Mouse (Mus musculus) lung, embryonic 16.5 days (tissue): ENCODE data around the gene Tpp1. TPM values are rescaled to one million over a fixed set of nuclear protein-coding genes. Genes with fewer than 3 reads are reported as not detected.

ENCODE experiments used
- ATAC-seq: fragments of 200-750 bp; cut with Nextera tagmentation; 2 replicates; pipeline ENCODE4 v1.8.0; 2017; ENCODE audit warnings: low read depth, mild to moderate bottlenecking, moderate library complexity
- H3K27ac ChIP-seq: fragments of 300-500 bp; sonication (generic); 2 replicates; pipeline ENCODE4 v1.5.1; 2014; ENCODE audit warnings: mild to moderate bottlenecking, control low read depth, low read length
- H3K27me3 ChIP-seq: fragments of 300-500 bp; sonication (generic); 2 replicates; pipeline ENCODE4 v1.6.1; 2014; ENCODE audit warnings: low read depth, low read length, mixed read lengths; ENCODE audit not compliant: control insufficient read depth, insufficient read depth
- H3K36me3 ChIP-seq: fragments of 300-500 bp; sonication (generic); 2 replicates; pipeline ENCODE4 v1.6.1; 2014; ENCODE audit warnings: low read length; ENCODE audit not compliant: control insufficient read depth, insufficient read depth
- H3K4me1 ChIP-seq: fragments of 300-500 bp; sonication (generic); replicated peaks from 2 replicates; pipeline ENCODE4 v1.6.1; 2014; ENCODE audit warnings: low read length, mixed read lengths; ENCODE audit not compliant: control insufficient read depth, insufficient read depth
- H3K4me2 ChIP-seq: fragments of 300-500 bp; sonication (generic); 2 replicates; pipeline ENCODE4 v1.6.1; 2014; ENCODE audit warnings: low read depth, low read length, control low read depth
- H3K4me3 ChIP-seq: fragments of 300-500 bp; sonication (generic); 2 replicates; pipeline ENCODE4 v1.5.1; 2014; ENCODE audit warnings: mild to moderate bottlenecking, low read length, control low read depth
- H3K9ac ChIP-seq: fragments of 300-500 bp; sonication (generic); 2 replicates; pipeline ENCODE4 v1.6.1; 2014; ENCODE audit warnings: low read length, control low read depth
- H3K9me3 ChIP-seq: fragments of 300-500 bp; sonication (generic); 2 replicates; pipeline ENCODE4 v1.6.1; 2016; ENCODE audit warnings: low read length; ENCODE audit not compliant: control insufficient read depth
- WGBS: fragments of 180-500 bp; shearing (Covaris S2); extraction: QIAGEN DNeasy Blood & Tissue Kit; methylation state at CpG from one replicate; pipeline ENCODE4 v1.1.7; 2014; 5-methylcytosine and 5-hydroxymethylcytosine counted together
- polyA plus RNA-seq: library from polyadenylated mRNA; unstranded; fragments of >200 nt; fragmentation: Nextera tagmentation; extraction: Ambion mirVana; gene quantifications from 2 replicates; pipeline ENCODE4 v1.2.1, GENCODE M21; 2015

Gene Tpp1
- polyA plus RNA-seq, 1 experiment from 2014 or later, result 102 TPM

DNA sequence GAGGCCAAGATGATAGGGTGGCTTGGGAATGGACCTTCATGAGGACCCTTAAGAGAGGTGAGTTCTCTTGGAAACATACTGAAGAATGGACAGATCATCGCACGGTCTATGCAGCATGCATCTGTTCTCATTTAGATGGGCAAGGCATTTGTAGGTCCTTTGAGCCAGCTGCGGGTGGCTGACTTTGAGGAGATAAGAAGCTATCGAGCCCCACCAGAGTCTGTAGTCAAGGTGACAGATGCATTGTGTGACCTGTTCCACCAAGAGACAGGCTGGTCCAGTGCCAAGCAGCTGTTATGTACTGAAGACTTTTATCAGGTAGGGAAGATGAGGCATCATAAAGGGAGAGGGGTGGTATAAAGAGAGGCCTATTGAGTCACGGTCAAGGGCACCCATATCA is 43.3 kb downstream of the Tpp1 start:
- no peaks in the 10 kb centered on the region for H3K36me3 ChIP-seq

DNA sequence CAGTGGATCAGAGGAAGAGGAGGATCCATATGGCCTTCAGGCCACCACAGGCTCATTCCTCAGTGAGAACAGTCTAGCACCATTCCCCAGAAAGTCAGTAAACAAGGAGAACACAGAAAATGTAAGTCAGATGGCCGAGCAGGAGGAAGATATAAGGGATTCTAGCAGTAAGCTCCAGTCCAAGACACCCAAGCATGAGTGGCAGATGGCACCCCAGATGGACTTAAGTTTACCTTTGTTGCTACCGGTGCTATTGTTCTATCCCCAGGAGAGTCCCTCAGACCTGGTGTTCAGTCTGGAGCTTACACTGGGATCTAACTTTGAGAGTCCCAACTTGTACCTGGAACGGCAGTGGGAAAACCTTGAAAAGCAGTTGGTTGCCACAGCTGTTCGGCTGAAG is 48.2 kb downstream of the Tpp1 start:
- H3K27me3 ChIP-seq, result no peaks in the 10 kb centered on the region
- ATAC-seq, result no peak
- H3K4me1 ChIP-seq, result no peaks in the 10 kb centered on the region
- no peak overlapping the region for H3K9ac ChIP-seq
- no peak overlapping the region for H3K4me2 ChIP-seq
- H3K36me3 ChIP-seq, result no peaks in the 10 kb centered on the region
- no peaks in the 10 kb centered on the region for H3K9me3 ChIP-seq
- no peak overlapping the region for H3K27ac ChIP-seq
- H3K4me3 ChIP-seq, result no peak overlapping the region
- 74% methylated on average over 4 of the region's 4 CpGs for whole genome bisulfite sequencing

More for the DNA sequence above, 43.3 kb downstream of the Tpp1 start:
- no peak for ATAC-seq
- Histone ChIP-seq H3K4me3 (no peak overlapping the region), H3K4me1 (no peaks in the 10 kb centered on the region), H3K27me3 (no peaks in the 10 kb centered on the region), H3K4me2 (no peak overlapping the region), H3K27ac (no peak overlapping the region), H3K9ac (no peak overlapping the region), H3K9me3 (no peaks in the 10 kb centered on the region)
- 85% methylated on average over 5 of the region's 5 CpGs for WGBS

DNA sequence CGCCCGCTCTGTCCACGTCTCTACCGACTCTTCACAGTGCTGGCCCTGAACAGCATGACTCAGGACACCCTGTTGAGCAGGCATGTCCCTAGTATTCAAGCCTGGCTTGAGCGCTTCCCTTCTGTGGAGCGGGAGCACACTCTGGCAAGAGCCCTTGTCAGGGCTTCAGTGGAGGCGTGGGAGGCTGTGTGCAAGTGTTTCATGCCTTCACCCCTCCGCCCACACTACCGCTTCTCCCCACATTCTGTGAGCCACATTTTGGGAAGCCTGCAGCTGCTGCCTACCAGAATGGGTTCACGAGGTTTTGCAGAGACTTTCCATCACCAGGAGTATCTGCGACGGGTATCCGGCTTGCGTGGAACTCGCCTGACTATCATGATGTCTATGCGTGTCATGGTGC is 48.9 kb downstream of the Tpp1 start:
- Histone ChIP-seq H3K9me3 (no peaks in the 10 kb centered on the region), H3K4me2 (no peak overlapping the region), H3K36me3 (no peaks in the 10 kb centered on the region), H3K9ac (no peak overlapping the region), H3K27ac (no peak overlapping the region), H3K27me3 (no peaks in the 10 kb centered on the region), H3K4me3 (no peak overlapping the region), H3K4me1 (no peaks in the 10 kb centered on the region)
- WGBS, result 79% methylated on average over 16 of the region's 16 CpGs
- ATAC-seq, result no peak

Other genes with a start within 250 kb of the Tpp1 start
- 47.8 and 50.3 TPM in 2 replicates for gene Smpd1, start 197.9 kb downstream of the Tpp1 start, polyA plus RNA-seq
- gene Apbb1, start 170.6 kb downstream of the Tpp1 start, polyA plus RNA-seq, result 46.3 and 48.0 TPM in 2 replicates
- gene Hpx, start 152.1 kb downstream of the Tpp1 start, polyA plus RNA-seq, result 1.0 and 4.6 TPM in 2 replicates
- 61.8 and 67.0 TPM in 2 replicates for gene Trim3, start 118.7 kb downstream of the Tpp1 start, polyA plus RNA-seq
- gene Timm10b, start 112.2 kb downstream of the Tpp1 start, polyA plus RNA-seq, result 181 and 208 TPM in 2 replicates
- gene Arfip2, start 111.8 kb downstream of the Tpp1 start, polyA plus RNA-seq, result 78.0 and 81.5 TPM in 2 replicates
- 24.9 and 35.7 TPM in 2 replicates for gene Gm45799, start 111.7 kb downstream of the Tpp1 start, polyA plus RNA-seq
- gene Dnhd1, start 101.4 kb downstream of the Tpp1 start, polyA plus RNA-seq, result 0.55 and 1.4 TPM in 2 replicates
- 413 and 414 TPM in 2 replicates for gene Ilk, start 15.6 kb downstream of the Tpp1 start, polyA plus RNA-seq
- 31.1 and 41.7 TPM in 2 replicates for gene Rrp8, start 14.8 kb downstream of the Tpp1 start, polyA plus RNA-seq
- 101 and 105 TPM in 2 replicates for gene Taf10, start 7.9 kb downstream of the Tpp1 start, polyA plus RNA-seq
- 7.1 and 7.2 TPM in 2 replicates for gene Dchs1, start 35.4 kb upstream of the Tpp1 start, polyA plus RNA-seq
- 344 and 345 TPM in 2 replicates for gene Mrpl17, start 58.9 kb upstream of the Tpp1 start, polyA plus RNA-seq
- gene Gm4070, start 201.7 kb upstream of the Tpp1 start, polyA plus RNA-seq, result 0.51 and 1.5 TPM in 2 replicates